Mouse (Mus musculus): ENCODE results near the gene Cpeb2.

The Cpeb2 gene

DNA sequence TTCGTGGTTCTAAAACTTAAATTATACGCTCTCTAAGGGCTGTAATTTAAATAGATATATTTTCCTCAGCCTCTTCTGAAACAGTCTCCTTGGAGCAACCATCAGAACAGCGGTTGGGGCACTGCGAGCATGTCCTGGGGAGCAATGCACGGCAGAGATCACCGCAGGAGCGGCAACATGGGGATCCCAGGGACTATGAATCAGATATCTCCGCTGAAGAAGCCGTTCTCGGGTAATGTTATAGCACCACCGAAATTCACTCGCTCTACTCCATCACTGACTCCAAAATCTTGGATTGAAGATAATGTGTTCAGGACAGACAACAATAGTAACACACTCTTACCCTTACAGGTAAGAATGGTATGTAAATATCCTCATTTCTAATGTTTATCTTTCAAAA is 4.3 kb downstream of the Cpeb2 start:
- no peak for DNase-seq (ENCODE audit: low spot score in 2 of 2)

DNA sequence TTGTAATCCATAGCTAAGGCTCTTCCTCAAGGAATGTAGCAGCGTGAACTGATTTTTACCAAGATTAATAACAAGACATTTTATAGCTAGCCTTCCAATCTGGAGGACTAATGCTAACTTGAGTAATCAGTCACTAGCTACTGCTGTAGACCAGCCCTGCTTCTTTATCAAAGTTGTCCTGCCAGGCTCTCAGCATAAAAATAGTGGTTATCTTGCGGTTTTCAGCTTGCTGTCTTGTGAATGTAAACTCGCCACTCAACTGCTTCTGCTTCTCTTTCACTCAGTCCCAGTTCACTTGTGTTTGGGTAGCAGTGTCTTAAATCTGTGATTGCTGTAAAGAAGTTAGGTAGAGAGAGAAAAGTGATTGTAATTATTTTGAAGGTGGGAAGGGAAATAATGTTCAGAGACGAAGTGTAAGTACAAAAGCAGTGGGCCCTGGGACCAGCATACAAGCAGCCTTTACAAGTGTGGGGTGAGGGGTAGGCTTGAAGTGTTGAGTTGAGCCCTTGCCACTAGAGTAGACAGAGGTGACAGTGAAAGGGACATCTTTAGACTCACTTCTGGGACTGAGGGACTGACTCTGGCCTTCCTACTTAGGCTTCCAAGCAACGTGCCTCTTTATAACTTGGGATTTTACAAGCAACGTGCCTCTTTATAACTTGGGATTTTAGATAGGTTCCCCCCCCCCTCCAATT is 6.3 kb downstream of the Cpeb2 start:
- DNase-seq (ENCODE audit: low spot score in 2 of 2) = no peak

DNA sequence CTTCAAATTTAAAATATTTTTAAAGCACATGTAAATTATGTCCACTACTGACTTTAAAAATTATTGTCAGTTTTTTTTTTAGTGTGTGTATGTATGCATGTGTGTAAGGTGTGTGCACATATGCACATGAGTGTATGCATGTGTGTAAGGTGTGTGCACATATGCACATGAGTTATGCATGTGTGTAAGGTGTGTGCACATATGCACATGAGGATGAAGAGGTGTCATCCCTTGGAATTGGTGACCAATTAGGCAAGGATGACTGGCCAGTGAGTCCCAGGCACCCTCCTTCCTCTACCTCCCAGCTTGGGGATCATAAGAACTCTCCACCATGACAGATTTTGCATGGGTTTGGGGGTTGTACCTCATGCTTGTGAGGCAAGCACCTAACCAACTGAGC is 7.8 kb downstream of the Cpeb2 start:
- no peak for DNase-seq (ENCODE audit: low spot score in 2 of 2)

DNA sequence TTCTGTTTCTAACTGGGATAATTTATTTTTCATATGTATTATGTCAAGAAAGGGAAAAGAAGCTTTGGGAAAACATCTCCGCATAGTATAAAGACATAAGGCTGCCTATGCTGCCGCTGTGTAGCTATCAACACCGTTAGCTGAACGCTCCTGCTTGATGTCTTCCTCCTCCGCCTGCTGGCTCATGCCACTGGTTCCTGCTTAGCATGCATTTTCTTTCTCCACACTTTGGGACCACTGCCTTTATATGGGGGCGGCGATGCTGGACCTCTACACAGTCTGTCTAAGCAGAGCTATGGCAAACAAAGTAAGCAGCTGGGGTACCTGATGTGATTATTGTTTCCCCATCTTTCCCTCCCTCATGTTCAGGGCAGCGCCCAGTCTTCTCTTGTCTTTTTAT is 13.3 kb downstream of the Cpeb2 start:
- no peak for DNase-seq (ENCODE audit: low spot score in 2 of 2)

DNA sequence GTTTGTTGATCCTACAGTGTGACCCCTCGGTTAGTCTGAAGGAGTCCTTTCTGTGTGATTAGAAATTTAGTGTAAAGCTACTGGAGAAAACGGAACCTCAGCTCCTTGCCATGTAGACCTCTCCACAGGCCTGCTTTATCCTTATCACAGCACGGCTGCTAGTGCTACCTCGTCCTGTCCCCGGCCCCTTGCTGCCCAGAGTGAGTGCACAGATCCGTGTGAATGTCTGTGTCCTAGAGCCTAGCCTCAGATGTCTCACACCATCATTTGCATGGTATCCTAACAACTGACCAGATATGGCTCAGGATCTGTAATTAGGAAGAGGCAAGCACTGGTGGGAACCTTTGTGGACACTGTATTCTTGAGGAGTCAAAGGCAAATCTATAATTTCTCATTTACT is 14.0 kb downstream of the Cpeb2 start:
- DNase-seq (ENCODE audit: low spot score in 2 of 2) = no peak

DNA sequence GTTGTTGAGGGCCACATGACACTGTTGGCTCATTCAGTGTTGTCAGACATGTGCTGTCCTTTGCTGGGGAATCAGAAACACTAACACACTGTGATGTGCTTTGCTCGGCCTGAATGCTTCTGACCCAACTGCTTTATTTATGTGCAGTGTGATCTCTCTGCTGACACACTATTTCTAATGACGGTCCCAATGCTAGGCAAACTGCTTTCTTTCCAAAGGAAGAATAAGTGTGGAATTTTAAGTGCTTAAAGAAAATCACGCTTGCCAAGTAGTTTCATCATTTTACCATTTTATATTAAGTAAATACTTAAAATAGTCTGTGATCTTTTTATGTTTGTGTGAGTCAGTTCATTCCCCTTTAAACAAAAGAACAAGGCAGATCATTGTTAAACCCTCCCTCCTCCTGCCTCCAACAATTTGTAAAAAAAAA is 15.0 kb downstream of the Cpeb2 start:
- DNase-seq (ENCODE audit: low spot score in 2 of 2) = no peak

DNA sequence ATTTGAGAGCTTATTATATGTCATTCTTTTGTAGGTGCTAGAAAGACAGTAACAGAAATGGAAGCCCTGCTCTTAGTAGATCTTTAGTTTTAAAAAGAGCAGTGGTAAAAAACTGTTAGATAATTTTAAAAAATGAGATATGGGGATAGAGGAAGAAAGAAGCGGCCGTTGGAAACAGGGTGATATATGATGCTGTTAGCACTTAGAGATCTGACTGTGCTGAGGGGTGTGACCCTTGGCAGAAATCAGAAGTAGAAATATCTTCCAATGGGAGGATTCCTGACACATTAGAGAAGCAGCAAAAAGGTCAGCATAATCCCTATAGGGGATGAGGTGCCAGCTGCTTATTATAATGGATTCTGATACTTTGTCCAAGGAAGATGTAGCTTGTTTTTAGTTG is 24.5 kb downstream of the Cpeb2 start:
- DNase-seq (ENCODE audit: low spot score in 2 of 2) = no peak

DNA sequence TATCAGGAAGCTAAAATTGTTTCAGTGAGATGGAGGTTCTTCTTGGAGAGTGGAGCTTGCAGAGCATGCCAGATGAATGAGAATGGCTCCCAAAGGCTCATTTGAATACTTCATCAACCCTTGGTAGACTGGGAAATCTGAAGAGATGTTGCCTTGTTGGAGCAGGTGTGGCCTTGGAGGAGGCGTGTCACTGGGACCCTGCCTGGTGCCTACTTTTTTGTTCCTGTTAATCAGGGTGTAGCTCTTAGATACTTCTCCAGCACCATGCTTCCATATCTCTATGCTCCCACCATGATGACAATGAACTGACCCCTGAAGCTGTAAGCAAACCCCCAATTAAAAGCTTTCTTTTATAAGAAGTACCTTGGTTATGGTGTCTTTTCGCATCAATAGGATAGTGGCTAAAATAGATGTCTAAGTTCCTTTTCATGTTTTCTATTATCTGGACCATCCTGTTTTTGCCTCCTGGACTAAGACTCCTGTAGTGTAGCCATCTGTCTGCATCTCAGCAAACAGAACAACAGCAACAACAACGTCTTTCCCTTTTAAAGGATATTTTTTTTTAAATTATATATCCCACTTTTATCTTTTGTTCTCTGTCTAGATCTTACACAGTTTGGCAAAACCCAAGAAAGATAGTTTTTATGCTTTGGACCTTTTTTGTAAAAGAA is 25.6 kb downstream of the Cpeb2 start:
- DNase-seq (ENCODE audit: low spot score in 2 of 2) = no peak

DNA sequence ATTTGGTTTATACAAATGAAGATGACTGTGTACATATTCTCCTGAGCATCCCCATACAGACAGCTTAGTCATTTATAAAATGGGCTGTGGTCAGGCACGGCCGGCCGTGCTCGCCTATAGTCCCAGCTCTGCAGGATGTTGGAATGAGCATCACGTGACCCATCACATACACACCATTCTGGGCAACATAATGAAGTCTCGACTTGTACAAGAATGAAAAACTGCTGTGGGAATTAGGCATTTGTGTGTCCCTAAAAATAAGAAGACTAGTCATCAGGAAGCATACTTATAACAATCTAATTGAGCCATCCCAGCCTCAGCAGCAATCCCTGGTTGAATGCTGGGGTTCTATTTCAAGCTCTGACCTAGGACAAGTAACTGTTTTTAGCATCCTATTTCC is 28.8 kb downstream of the Cpeb2 start:
- no peak for DNase-seq (ENCODE audit: low spot score in 2 of 2)

DNA sequence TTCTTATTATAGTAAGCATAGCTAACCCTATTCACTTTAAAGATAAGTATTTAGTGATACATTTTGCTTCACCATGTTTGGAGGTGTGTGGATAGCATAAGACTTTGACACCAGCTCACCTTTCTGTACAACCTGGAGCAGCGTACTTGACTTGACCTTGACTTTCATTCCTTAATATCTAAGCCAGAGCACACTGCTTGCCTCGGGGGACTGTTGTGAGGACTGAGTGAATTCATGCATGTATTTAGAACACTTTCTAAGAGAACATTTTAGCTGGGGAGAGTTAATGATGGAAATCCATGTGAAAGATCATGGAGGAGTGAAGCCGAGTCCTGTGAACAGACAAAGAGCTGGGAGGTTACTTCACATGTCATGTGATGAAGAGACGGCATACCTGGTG is 31.0 kb downstream of the Cpeb2 start:
- no peak for DNase-seq (ENCODE audit: low spot score in 2 of 2)

DNA sequence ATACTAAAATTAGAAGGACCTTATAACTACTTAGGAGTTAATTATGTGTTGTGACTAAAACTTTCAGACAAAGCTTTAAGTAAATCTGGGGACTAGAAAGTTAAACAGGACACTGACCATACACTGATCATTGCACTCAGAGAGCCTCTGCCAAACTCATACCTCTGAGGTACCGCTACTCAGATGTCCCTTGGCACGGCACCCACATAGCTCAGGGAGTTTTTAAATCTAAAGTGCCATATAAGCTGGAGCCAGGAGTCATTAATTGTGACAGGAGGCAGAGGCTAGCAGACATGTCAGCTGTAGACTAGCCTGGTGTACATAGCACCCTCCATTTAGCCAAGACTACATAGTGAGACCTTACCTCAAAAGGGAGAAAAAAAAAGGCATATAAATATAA is 31.7 kb downstream of the Cpeb2 start:
- no peak for DNase-seq (ENCODE audit: low spot score in 2 of 2)

DNA sequence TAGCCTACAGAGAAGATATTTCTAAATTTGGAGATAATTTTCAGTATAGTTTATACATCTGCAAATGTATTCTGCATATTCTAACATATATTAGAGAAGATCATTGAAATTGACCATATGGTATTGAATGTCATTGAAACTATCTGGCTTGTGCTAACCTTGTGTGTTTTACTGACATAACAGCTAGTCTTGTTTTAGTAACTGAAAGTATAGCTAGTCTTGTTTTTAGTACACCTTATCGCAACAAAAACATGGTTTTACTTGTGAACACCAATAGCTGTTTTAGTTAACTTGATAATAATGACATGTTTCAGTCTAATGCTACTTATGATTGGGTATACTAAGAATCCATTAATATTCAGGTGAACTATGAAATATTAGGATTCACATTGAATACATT is 45.0 kb downstream of the Cpeb2 start:
- no peak for DNase-seq (ENCODE audit: low spot score in 2 of 2)

DNA sequence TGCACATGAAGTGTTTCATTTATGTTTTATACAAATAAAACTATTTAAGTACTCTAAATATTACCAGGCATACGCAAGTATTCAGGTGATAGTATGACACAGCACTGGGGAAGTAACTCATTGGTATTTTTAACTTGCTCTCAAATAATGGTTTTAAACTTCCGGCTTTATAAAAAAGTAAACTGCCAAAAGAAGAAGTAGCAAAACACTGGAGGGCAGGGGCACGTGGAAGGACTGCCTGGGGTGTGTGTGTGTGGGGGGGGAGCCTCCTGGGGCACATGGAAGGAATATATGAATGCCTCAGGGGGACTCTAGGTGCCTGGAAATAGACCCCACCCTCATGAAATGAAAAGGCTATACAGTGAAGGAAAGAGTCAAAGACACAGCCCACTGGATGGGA is 46.8 kb downstream of the Cpeb2 start:
- DNase-seq (ENCODE audit: low spot score in 2 of 2) = no peak

DNA sequence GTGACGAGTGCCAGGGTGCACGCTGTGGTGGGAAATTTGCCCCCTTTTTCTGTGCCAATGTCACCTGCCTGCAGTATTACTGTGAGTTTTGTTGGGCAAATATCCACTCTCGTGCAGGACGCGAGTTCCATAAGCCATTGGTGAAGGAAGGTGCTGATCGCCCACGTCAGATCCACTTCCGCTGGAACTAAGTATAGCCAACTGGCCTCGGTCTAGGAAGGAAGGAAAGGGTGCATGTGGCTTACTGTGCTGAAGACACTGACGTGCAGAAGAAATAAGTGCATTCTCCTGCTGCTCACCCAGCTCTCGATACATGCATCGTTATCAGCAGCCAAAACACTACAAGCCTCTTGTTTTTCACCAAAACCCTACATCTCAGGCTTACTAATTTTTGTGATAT is 52.8 kb downstream of the Cpeb2 start:
- peak; percentile 39 to 44 for DNase-seq (ENCODE audit: low spot score in 2 of 2)

DNA sequence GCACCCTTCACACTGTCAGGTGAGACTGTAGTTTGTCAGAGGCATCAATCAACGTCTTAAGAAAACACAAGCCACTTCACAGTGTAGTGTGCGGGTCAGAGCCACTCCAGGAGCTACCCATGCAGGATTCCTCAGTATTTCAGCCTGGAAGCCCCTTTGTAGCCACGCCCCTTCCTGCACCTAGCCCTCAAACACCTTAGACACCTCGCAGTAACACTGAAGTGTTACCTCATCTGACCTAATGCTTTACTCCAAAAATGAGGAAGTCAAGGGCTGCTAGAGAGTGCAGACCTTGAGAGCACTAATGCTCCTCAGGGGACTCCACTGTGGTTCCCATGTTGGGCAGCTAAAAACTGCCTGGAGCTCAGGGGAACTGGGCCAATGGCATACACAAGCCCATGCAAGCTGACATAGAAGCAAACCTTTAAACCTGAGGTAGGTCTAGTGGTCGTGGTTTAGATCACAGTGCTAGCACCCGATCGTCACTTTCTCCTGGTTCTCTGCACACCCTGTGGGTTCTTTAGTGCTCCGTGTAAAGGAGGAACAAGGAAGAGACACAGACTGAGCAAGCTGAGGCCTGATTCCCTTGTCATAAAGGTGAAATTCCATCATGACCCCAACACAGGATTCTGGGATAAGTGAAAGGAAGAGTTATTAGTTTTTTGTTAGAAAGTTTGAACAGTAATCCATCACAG is 56.9 kb downstream of the Cpeb2 start:
- DNase-seq (ENCODE audit: low spot score in 2 of 2) = no peak

DNA sequence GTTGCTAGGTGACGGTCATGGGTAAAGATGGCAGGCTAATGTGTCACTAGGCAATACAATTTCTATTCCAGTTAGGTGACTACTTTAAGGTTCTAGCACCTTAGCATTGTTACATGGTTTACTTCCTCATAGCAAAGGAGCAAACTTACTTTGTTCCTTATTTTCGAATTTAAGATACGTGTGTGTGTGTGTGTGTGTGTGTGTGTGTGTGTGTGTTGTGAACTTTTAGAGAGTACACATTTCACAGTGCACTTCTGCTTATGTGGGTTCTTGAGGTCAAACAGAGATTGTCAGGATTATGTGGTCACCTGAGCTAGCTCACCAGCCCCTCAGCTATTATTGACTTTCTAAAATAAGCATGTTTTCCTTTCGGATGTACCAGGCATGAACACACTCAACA is 60.2 kb downstream of the Cpeb2 start:
- DNase-seq (ENCODE audit: low spot score in 2 of 2) = no peak

DNA sequence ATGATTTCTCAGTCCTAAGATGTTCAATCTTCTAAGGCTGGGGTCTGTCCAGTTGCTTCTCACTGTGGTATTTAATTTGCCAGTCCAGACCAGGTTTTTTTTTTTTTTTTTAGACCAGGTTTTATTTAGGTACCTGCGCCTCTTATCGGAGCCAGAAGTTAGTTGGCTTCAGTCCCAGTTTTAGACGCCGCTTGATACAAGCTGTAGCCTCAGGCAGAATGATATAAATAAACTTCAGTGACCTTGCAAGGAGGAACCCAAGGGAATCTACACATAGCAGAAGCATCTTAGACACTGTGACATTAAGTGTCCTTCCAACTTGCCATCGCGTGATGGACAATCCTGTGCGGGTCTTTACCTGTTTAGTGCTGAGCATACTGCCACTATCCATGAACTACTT is 64.5 kb downstream of the Cpeb2 start:
- no peak for DNase-seq (ENCODE audit: low spot score in 2 of 2)

DNA sequence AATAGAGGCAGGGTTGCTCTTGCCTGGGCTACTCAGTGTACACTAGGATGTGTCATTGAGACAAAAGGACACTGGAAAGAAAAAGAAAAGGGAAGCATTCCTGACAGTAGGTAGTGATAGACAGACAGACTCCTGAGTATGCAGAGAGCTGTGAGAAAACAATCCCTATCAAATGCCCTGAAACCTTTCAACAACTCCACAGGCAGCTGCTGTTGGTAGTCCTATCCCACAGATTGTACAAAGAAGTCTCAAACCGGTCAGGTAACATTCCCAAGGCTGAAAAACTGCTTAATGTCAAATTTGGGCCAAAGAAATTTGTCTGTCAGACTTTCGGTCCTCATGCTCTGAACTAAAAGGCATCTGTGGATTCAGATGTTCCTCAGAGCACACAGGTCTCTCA is 66.0 kb downstream of the Cpeb2 start:
- DNase-seq (ENCODE audit: low spot score in 2 of 2) = no peak

DNA sequence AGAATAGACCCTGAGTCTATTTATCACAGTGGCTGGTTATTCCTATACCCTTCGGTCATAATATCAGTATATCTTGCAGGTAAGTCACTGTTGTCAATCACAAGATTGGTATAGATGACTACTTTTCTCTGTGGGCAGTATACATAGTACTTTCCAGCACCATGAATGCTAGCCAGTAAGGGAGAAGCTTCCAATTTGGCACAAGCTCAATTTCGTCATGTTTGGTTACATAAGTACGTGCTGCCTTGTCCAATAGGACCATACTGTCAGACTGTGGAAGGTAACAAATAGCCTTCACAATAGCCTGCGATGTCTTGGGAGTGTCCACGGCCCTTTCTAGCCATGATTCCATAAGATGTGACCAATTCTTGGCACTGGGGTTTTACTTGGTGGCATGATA is 67.1 kb downstream of the Cpeb2 start:
- no peak for DNase-seq (ENCODE audit: low spot score in 2 of 2)

DNA sequence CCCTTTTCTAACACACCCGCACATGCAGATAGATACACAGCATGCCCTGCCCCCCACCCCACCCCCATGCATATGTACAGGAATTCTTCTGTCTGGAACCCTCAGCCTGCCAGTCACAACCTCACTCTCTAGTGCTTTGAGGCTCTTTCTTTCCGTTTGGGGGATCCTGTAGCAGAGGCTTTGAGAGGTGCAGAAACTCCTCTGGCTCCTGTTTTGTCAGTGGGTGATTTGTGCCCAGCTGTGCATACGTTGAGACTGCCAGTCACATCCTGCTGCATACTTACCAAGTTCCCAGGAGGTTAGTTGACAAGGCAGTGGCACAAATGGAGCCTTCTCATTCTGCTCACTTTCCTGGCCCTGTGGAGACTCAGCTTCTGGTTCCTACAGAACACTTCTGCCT is 68.0 kb downstream of the Cpeb2 start:
- DNase-seq (ENCODE audit: low spot score in 2 of 2) = no peak

DNA sequence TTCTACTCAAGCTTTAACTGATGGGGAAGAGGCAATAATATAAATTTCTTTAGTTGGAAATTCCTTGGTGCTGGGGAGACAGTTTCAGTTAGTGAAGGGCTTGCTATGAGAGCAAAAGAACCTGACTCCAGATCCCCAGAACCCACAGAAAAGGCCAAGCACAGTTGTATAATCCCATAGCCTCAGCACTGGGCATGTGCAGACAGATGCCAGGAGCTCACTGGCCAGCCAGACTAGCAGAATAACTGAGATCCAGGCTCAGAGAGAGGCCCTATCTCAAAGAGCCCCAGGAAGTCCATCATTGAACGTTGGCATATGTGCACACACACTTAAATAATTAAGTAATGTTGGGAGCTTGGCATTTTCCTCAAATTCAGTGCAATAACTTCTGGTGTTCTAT is 70.5 kb downstream of the Cpeb2 start:
- DNase-seq (ENCODE audit: low spot score in 2 of 2) = no peak

DNA sequence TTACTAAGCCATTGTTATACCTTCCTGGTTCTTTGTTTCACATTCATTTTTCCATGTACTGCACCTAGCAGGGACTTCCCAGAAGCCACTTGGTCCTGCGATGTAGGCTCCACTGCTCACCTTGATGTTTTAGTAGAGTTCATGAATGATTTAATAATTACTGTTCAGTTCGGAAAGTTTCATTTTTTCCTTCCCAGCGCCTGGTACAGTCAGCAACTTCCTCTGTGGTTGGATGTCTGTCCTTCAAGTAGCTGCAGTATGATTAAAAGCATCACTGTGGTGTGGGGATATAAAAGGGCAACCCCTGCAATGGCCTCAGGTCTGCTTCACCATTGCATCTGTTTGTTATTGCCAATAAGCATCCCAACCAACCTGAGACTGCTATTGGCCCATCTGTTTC is 72.5 kb downstream of the Cpeb2 start:
- DNase-seq (ENCODE audit: low spot score in 2 of 2) = no peak

DNA sequence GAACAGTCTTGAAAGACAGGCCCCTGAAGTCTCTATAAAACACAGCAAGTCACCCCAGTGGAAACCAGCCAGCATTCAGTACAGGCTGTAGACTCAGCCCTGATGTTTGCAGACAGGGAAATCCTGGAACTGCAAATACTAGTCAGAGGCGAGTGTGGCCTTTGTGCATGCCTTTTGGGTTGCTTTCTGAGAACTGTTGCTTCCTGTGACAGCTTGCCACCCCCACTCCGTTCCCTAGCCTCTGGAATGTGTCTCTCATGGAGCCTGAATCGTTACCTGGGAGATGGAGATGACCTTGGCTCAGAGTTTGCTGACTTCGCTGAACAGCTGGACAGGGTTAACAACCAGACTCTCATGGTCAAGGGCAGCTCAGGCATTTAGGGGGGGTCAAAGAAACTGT is 77.0 kb downstream of the Cpeb2 start:
- no peak for DNase-seq (ENCODE audit: low spot score in 2 of 2)
